Mouse (Mus musculus) CH12.LX (cell line): ENCODE measurements around the gene Arhgef28.

Experiments used
- BHLHE40 ChIP-seq: IDR thresholded peaks from 2 replicates; pipeline ENCODE4 v1.6.1; 2011; ENCODE audit warnings: mild to moderate bottlenecking, low read depth, low read length, improper control_type of control experiment
- CTCF ChIP-seq, 2 experiments: IDR thresholded peaks in 1 of 2; conservative IDR thresholded peaks in 1 of 2; 2 replicates each; pipeline ENCODE4 v1.5.1; 2011 to 2012; ENCODE audit warnings: low read depth in 2 of 2, low read length in 2 of 2, improper control_type of control experiment in 1 of 2, inconsistent platforms in 1 of 2, mild to moderate bottlenecking in 1 of 2, moderate library complexity in 1 of 2
- EP300 ChIP-seq: IDR thresholded peaks from 2 replicates; pipeline ENCODE4 v1.6.1; 2011; ENCODE audit warnings: low read length, improper control_type of control experiment
- HCFC1 ChIP-seq: IDR thresholded peaks from 2 replicates; pipeline ENCODE4 v1.6.1; 2012; ENCODE audit warnings: low read depth, mild to moderate bottlenecking, inconsistent platforms, low read length, improper control_type of control experiment
- MAFK ChIP-seq: IDR thresholded peaks from 2 replicates; pipeline ENCODE4 v1.6.1; 2011; ENCODE audit warnings: low read length, improper control_type of control experiment; ENCODE audit not compliant: insufficient replicate concordance
- MAX ChIP-seq: IDR thresholded peaks from 2 replicates; pipeline ENCODE4 v1.6.1; 2011; ENCODE audit warnings: low read length, improper control_type of control experiment
- MAZ ChIP-seq: IDR thresholded peaks from 2 replicates; pipeline ENCODE4 v1.6.1; 2012; ENCODE audit warnings: low read depth, mild to moderate bottlenecking, inconsistent platforms, low read length, improper control_type of control experiment, moderate library complexity
- NRF1 ChIP-seq: IDR thresholded peaks from 2 replicates; pipeline ENCODE4 v1.6.1; 2014; ENCODE audit warnings: low read depth, mild to moderate bottlenecking, inconsistent platforms, low read length, improper control_type of control experiment, moderate library complexity
- POLR2A ChIP-seq: IDR thresholded peaks from 2 replicates; pipeline ENCODE4 v1.6.1; 2011; ENCODE audit warnings: low read depth, mild to moderate bottlenecking, improper control_type of control experiment, low read length
- RCOR1 ChIP-seq: conservative IDR thresholded peaks from 2 replicates; pipeline ENCODE4 v1.6.1; 2012; ENCODE audit warnings: low read depth, mild to moderate bottlenecking, inconsistent platforms, low read length, improper control_type of control experiment
- USF1 ChIP-seq: IDR thresholded peaks from 2 replicates; pipeline ENCODE4 v1.6.1; 2014; ENCODE audit warnings: low read depth, mild to moderate bottlenecking, inconsistent platforms, low read length, improper control_type of control experiment
- ZNF384 ChIP-seq: IDR thresholded peaks from 2 replicates; pipeline ENCODE4 v1.6.1; 2012; ENCODE audit warnings: low read depth, low read length, improper control_type of control experiment, inconsistent platforms

DNA sequence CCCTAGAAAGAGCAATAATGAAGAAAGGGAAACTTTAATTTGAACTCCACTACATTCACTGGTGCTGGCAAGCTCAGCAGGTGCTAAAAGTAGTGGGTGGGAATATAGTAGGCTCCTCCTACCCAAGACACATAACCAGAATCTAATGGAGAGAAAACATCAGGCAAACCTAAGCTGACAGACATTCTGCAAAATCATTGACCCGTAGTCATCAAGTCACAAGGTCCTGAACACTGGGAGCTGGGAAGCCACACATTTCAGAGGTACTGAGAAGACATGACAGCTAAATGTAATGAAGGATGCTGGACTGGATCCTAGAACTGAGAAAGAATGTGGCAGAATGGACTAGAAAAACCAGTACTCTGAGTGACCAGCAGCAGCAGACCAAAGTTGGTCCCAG is 24.3 kb upstream of the Arhgef28 start:
- TF ChIP-seq CTCF (conservative IDR thresholded peaks at IDR 0.05 in 1 of 2, IDR thresholded peaks at IDR 0.05 in 1 of 2; ENCODE audit: low read depth in 2 of 2, low read length in 2 of 2) (no peak), HCFC1 (no peak), EP300 (no peak), NRF1 (no peak), MAZ (no peak), MAFK (no peak), MAX (no peak), POLR2A (no peak), ZNF384 (no peak), USF1 (no peak), RCOR1 (no peak), BHLHE40 (no peak)
